Mouse (Mus musculus) MEL (cell line): Measurements from ENCODE around the gene Kif26a. TPM values are rescaled to one million over a fixed set of nuclear protein-coding genes. Genes with fewer than 3 reads are reported as not detected.

Experiments used
- DNase-seq: peaks from one replicate; pipeline ENCODE4 v3.0.0; 2011; ENCODE audit warnings: low read depth, low spot score
- H3K27ac ChIP-seq: 2 replicates; pipeline ENCODE4 v1.5.1; 2012; ENCODE audit warnings: low read depth, mild to moderate bottlenecking, control low read depth, low read length, moderate library complexity; ENCODE audit not compliant: control insufficient read depth
- H3K27me3 ChIP-seq, 2 experiments: fragments of 150-350 bp in 1 of 2; sonication (generic) in 1 of 2; 2 replicates each; pipeline ENCODE4 v1.6.1; 2012; ENCODE audit warnings: low read length in 2 of 2, mild to moderate bottlenecking in 2 of 2, improper control_type of control experiment in 1 of 2, moderate library complexity in 1 of 2; ENCODE audit not compliant: insufficient read depth in 2 of 2, control insufficient read depth in 1 of 2
- H3K36me3 ChIP-seq, 2 experiments: 2 replicates each; pipeline ENCODE4 v1.6.1; 2012 to 2014; ENCODE audit warnings: low read length in 2 of 2, improper control_type of control experiment in 1 of 2, inconsistent platforms in 1 of 2, mild to moderate bottlenecking in 1 of 2; ENCODE audit not compliant: insufficient read depth in 2 of 2, control insufficient read depth in 1 of 2
- H3K4me1 ChIP-seq, 2 experiments: fragments of 150-350 bp in 1 of 2; sonication (generic) in 1 of 2; 2 replicates each; pipeline ENCODE4 v1.6.1; 2012; ENCODE audit warnings: low read length in 2 of 2, improper control_type of control experiment in 1 of 2, mild to moderate bottlenecking in 1 of 2; ENCODE audit not compliant: insufficient read depth in 2 of 2, control insufficient read depth in 1 of 2
- H3K4me3 ChIP-seq, 2 experiments: fragments of 150-350 bp in 1 of 2; sonication (generic) in 1 of 2; 2 replicates each; pipeline ENCODE4 v1.5.1; 2012; ENCODE audit warnings: low read depth in 2 of 2, low read length in 2 of 2, mild to moderate bottlenecking in 2 of 2, moderate library complexity in 2 of 2, control low read depth in 1 of 2, improper control_type of control experiment in 1 of 2; ENCODE audit not compliant: control insufficient read depth in 1 of 2, insufficient read depth in 1 of 2
- H3K79me2 ChIP-seq: 2 replicates; pipeline ENCODE4 v1.6.1; 2012; ENCODE audit warnings: mild to moderate bottlenecking, low read length, moderate library complexity; ENCODE audit not compliant: control insufficient read depth, poor library complexity, insufficient read depth
- H3K9ac ChIP-seq: 2 replicates; pipeline ENCODE4 v1.6.1; 2012; ENCODE audit warnings: low read depth, mild to moderate bottlenecking, control low read depth, low read length, moderate library complexity; ENCODE audit not compliant: control insufficient read depth, poor library complexity, severe bottlenecking
- H3K9me3 ChIP-seq: fragments of 150-350 bp; sonication (generic); replicated peaks from 2 replicates; pipeline ENCODE4 v1.6.1; 2012; ENCODE audit warnings: mild to moderate bottlenecking, low read length, improper control_type of control experiment, moderate library complexity; ENCODE audit not compliant: insufficient read depth
- BHLHE40 ChIP-seq: IDR thresholded peaks from 2 replicates; pipeline ENCODE4 v1.6.1; 2012; ENCODE audit warnings: low read depth, mild to moderate bottlenecking, inconsistent platforms, low read length, improper control_type of control experiment, borderline replicate concordance
- CHD2 ChIP-seq: IDR thresholded peaks from 2 replicates; pipeline ENCODE4 v1.6.1; 2011; ENCODE audit warnings: low read length, improper control_type of control experiment
- ELF1 ChIP-seq: IDR thresholded peaks from 2 replicates; pipeline ENCODE4 v1.6.1; 2014; ENCODE audit warnings: low read depth, mild to moderate bottlenecking, inconsistent platforms, low read length, improper control_type of control experiment, moderate library complexity
- EP300 ChIP-seq, 2 experiments: IDR thresholded peaks; 2 replicates each; pipeline ENCODE4 v1.6.1; 2011; ENCODE audit warnings: improper control_type of control experiment in 2 of 2, low read length in 2 of 2, low read depth in 1 of 2, mild to moderate bottlenecking in 1 of 2
- GATA1 ChIP-seq: IDR thresholded peaks from 2 replicates; pipeline ENCODE4 v1.6.1; 2011; ENCODE audit warnings: low read depth, low read length, improper control_type of control experiment
- HCFC1 ChIP-seq: IDR thresholded peaks from 2 replicates; pipeline ENCODE4 v1.6.1; 2012; ENCODE audit warnings: low read depth, mild to moderate bottlenecking, inconsistent platforms, low read length, improper control_type of control experiment, moderate library complexity
- JUND ChIP-seq: IDR thresholded peaks from 2 replicates; pipeline ENCODE4 v1.6.1; 2011; ENCODE audit warnings: low read depth, mild to moderate bottlenecking, improper control_type of control experiment, low read length
- KAT2A ChIP-seq: conservative IDR thresholded peaks from 2 replicates; pipeline ENCODE4 v1.6.1; 2012; ENCODE audit warnings: low read depth, low read length, improper control_type of control experiment, inconsistent platforms
- MAX ChIP-seq: IDR thresholded peaks from 2 replicates; pipeline ENCODE4 v1.6.1; 2011; ENCODE audit warnings: low read length, improper control_type of control experiment
- MEF2A ChIP-seq: IDR thresholded peaks from 2 replicates; pipeline ENCODE4 v1.6.1; 2014; ENCODE audit warnings: low read depth, mild to moderate bottlenecking, inconsistent platforms, low read length, improper control_type of control experiment; ENCODE audit not compliant: poor library complexity, insufficient replicate concordance, severe bottlenecking; ENCODE audit errors: extremely low read depth
- MYB ChIP-seq: IDR thresholded peaks from 2 replicates; pipeline ENCODE4 v1.6.1; 2011; ENCODE audit warnings: mild to moderate bottlenecking, low read depth, low read length, improper control_type of control experiment
- NRF1 ChIP-seq: IDR thresholded peaks from 2 replicates; pipeline ENCODE4 v1.6.1; 2014; ENCODE audit warnings: low read depth, mild to moderate bottlenecking, inconsistent platforms, low read length, improper control_type of control experiment, moderate library complexity; ENCODE audit not compliant: poor library complexity, insufficient read depth, severe bottlenecking
- POLR2A ChIP-seq, 2 experiments: IDR thresholded peaks; 2 replicates each; pipeline ENCODE4 v1.6.1; 2011 to 2012; ENCODE audit warnings: low read length in 2 of 2, mild to moderate bottlenecking in 2 of 2, control low read depth in 1 of 2, improper control_type of control experiment in 1 of 2, low read depth in 1 of 2, moderate library complexity in 1 of 2; ENCODE audit not compliant: control insufficient read depth in 1 of 2, insufficient read depth in 1 of 2, poor library complexity in 1 of 2
- POLR2AphosphoS2 ChIP-seq: IDR thresholded peaks from 2 replicates; pipeline ENCODE4 v1.6.1; 2011; ENCODE audit warnings: low read length, improper control_type of control experiment
- POLR2AphosphoS5 ChIP-seq: IDR thresholded peaks from 2 replicates; pipeline ENCODE4 v1.6.1; 2012; ENCODE audit warnings: low read depth, borderline replicate concordance, mild to moderate bottlenecking, inconsistent platforms, low read length, moderate library complexity, mixed read lengths
- SMC3 ChIP-seq: IDR thresholded peaks from 2 replicates; pipeline ENCODE4 v1.6.1; 2011; ENCODE audit warnings: low read depth, low read length, improper control_type of control experiment
- TAL1 ChIP-seq: IDR thresholded peaks from 2 replicates; pipeline ENCODE4 v1.6.1; 2012; ENCODE audit warnings: mild to moderate bottlenecking, inconsistent platforms, low read length, moderate library complexity, mixed read lengths
- TBP ChIP-seq: IDR thresholded peaks from 2 replicates; pipeline ENCODE4 v1.8.0; 2011; ENCODE audit warnings: low read depth, low read length, improper control_type of control experiment
- UBTF ChIP-seq: IDR thresholded peaks from 2 replicates; pipeline ENCODE4 v1.6.1; 2012; ENCODE audit warnings: low read depth, mild to moderate bottlenecking, inconsistent platforms, low read length, improper control_type of control experiment, moderate library complexity, borderline replicate concordance; ENCODE audit not compliant: insufficient read depth
- ZKSCAN1 ChIP-seq: IDR thresholded peaks from 2 replicates; pipeline ENCODE4 v1.6.1; 2012; ENCODE audit warnings: low read depth, mild to moderate bottlenecking, inconsistent platforms, low read length, improper control_type of control experiment, moderate library complexity
- ZNF384 ChIP-seq: IDR thresholded peaks from 2 replicates; pipeline ENCODE4 v1.6.1; 2012; ENCODE audit warnings: low read depth, mild to moderate bottlenecking, inconsistent platforms, low read length, improper control_type of control experiment
- polyA plus RNA-seq, 2 experiments: library from polyadenylated mRNA; stranded (reverse) in 1 of 2; unstranded in 1 of 2; fragments of >175 nt in 1 of 2; fragments of >200 nt in 1 of 2; gene quantifications; 2 replicates each; pipeline versions ENCODE4 v1.2.1 to v1.2.4; 2012; ENCODE audit warnings: low replicate concordance in 2 of 2, low read depth in 1 of 2; ENCODE audit not compliant: insufficient read length in 2 of 2, insufficient read depth in 1 of 2, missing spikeins in 1 of 2
- total RNA-seq: library from RNA; depleted of rRNA; stranded (reverse); fragments of 300-350 nt; gene quantifications from 2 replicates; pipeline ENCODE4 v1.2.3, GENCODE M21; 2012

Kif26a gene
- total and polyA plus RNA-seq, 3 experiments, result 4.8 to 6.9 TPM; not detected in 1

- H3K27me3 ChIP-seq, result 0 out of 4 replicates have a peak, but pooled peaks cover 0 to 2% of the 10 kb centered on the region in 2 experiments
- no peaks in the 10 kb centered on the region for H3K36me3 ChIP-seq
- H3K4me1 ChIP-seq, result no peaks in the 10 kb centered on the region
- no peaks in the 10 kb centered on the region for H3K79me2 ChIP-seq
- no peak for DNase-seq
- H3K27ac ChIP-seq, result no peak overlapping the region
- H3K9me3 ChIP-seq, result peaks cover 13% of the 10 kb centered on the region; the same call in 1 of the 2 replicates
- H3K4me3 ChIP-seq, result no peak overlapping the region
- TF ChIP-seq TAL1 (no peak), MEF2A (no peak), ELF1 (no peak), NRF1 (no peak)
- no peak overlapping the region for H3K9ac ChIP-seq
Measured at GRCm38 (mm10) chr12:112182609-112182955, 36.6 kb downstream of the Kif26a start.

DNA sequence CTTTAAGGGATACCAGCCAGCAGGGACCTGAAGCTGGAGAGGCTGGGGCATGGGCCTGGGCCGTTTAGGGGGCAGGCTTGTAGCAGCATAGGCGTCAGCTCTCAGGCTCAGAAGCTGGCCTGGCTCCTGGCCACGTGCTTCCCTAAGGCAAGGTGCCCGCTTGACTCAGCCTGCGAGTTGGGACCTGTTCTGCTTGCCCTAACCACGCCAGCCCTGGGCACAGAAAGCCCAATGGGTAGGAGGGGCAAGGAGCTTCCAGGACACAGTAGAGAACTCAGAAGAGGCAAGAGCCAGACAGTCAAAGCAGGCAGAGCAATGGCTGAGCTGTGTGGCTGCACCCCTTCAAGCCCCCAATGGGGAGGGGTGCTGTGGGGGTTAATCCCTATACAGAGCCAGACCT is 37.7 kb downstream of the Kif26a start:
- Histone ChIP-seq H3K79me2 (no peaks in the 10 kb centered on the region), H3K9me3 (peaks cover 16% of the 10 kb centered on the region; the same call in 1 of the 2 replicates), H3K4me3 (no peak overlapping the region), H3K27me3 (0 out of 4 replicates have a peak, but pooled peaks cover 0 to 2% of the 10 kb centered on the region in 2 experiments), H3K4me1 (no peaks in the 10 kb centered on the region), H3K9ac (no peak overlapping the region), H3K27ac (no peak overlapping the region), H3K36me3 (no peaks in the 10 kb centered on the region)
- TF ChIP-seq MAX (no peak), JUND (no peak), ELF1 (no peak), KAT2A (no peak), ZNF384 (no peak), HCFC1 (no peak), CHD2 (no peak), MYB (no peak)
- no peak for DNase-seq

- Histone ChIP-seq H3K4me3 (no peak overlapping the region), H3K36me3 (no peaks in the 10 kb centered on the region), H3K27ac (no peak overlapping the region), H3K27me3 (0 out of 4 replicates have a peak, but pooled peaks cover 0 to 2% of the 10 kb centered on the region in 2 experiments), H3K9ac (no peak overlapping the region), H3K9me3 (peaks cover 17% of the 10 kb centered on the region; the same call in 1 of the 2 replicates), H3K4me1 (no peaks in the 10 kb centered on the region), H3K79me2 (no peaks in the 10 kb centered on the region)
- TF ChIP-seq TBP, result no peak
- no peak for TF ChIP-seq POLR2AphosphoS5
- TF ChIP-seq POLR2AphosphoS2, result no peak
- no peak for TF ChIP-seq HCFC1
- no peak for TF ChIP-seq POLR2A (IDR thresholded peaks at IDR 0.05; ENCODE audit: control insufficient read depth in 1 of 2, insufficient read depth in 1 of 2, low read depth in 1 of 2, low read length in 2 of 2, poor library complexity in 1 of 2)
- TF ChIP-seq SMC3, result no peak
- no peak for TF ChIP-seq CHD2
- no peak for TF ChIP-seq UBTF
- no peak for TF ChIP-seq BHLHE40
- TF ChIP-seq GATA1, result no peak
- TF ChIP-seq EP300 (IDR thresholded peaks at IDR 0.05; ENCODE audit: low read depth in 1 of 2, low read length in 2 of 2), result no peak
- TF ChIP-seq ZKSCAN1, result no peak
- DNase-seq, result no peak
Measured at GRCm38 (mm10) chr12:112184390-112184789, 38.4 kb downstream of the Kif26a start.
